Mouse (Mus musculus) heart, embryonic 12.5 days (tissue): ENCODE data around the gene Prkcg. TPM values are rescaled to one million over a fixed set of nuclear protein-coding genes. Genes with fewer than 3 reads are reported as not detected.
A peak's percentile ranks its signal among the peaks of the same experiment; 100 is the strongest.

Experiments used
- ATAC-seq: fragments of 200-750 bp; cut with Nextera tagmentation; 2 replicates; pipeline ENCODE4 v1.8.0; 2017; ENCODE audit warnings: moderate TSS enrichment, moderate library complexity; ENCODE audit not compliant: insufficient number of reproducible peaks, low FRiP score
- H3K27ac ChIP-seq: fragments of 300-500 bp; sonication (generic); 2 replicates; pipeline ENCODE4 v1.5.1; 2016; ENCODE audit warnings: mild to moderate bottlenecking, moderate library complexity; ENCODE audit not compliant: poor library complexity, severe bottlenecking
- H3K27me3 ChIP-seq: fragments of 300-500 bp; sonication (generic); replicated peaks from 2 replicates; pipeline ENCODE4 v1.6.1; 2016; ENCODE audit warnings: mild to moderate bottlenecking, moderate library complexity
- H3K36me3 ChIP-seq: fragments of 300-500 bp; sonication (generic); 2 replicates; pipeline ENCODE4 v1.6.1; 2016; ENCODE audit warnings: mild to moderate bottlenecking, moderate library complexity
- H3K4me1 ChIP-seq: fragments of 300-500 bp; sonication (generic); replicated peaks from 2 replicates; pipeline ENCODE4 v1.6.1; 2016; ENCODE audit warnings: mild to moderate bottlenecking
- H3K4me2 ChIP-seq: fragments of 300-500 bp; sonication (generic); 2 replicates; pipeline ENCODE4 v1.6.1; 2016; ENCODE audit warnings: mild to moderate bottlenecking, moderate library complexity
- H3K4me3 ChIP-seq: fragments of 300-500 bp; sonication (generic); 2 replicates; pipeline ENCODE4 v1.5.1; 2016; ENCODE audit warnings: mild to moderate bottlenecking
- H3K9ac ChIP-seq: fragments of 300-500 bp; sonication (generic); 2 replicates; pipeline ENCODE4 v1.6.1; 2016; ENCODE audit warnings: mild to moderate bottlenecking, moderate library complexity
- H3K9me3 ChIP-seq: fragments of 300-500 bp; sonication (generic); replicated peaks from 2 replicates; pipeline ENCODE4 v1.6.1; 2016; ENCODE audit warnings: mild to moderate bottlenecking, moderate library complexity
- WGBS: fragments of 180-500 bp; shearing (Covaris S2); methylation state at CpG from one replicate; pipeline ENCODE4 v1.1.7; 2016; 5-methylcytosine and 5-hydroxymethylcytosine counted together
- polyA plus RNA-seq: library from polyadenylated mRNA; unstranded; fragments of >200 nt; fragmentation: Nextera tagmentation; extraction: Ambion mirVana; gene quantifications from 2 replicates; pipeline ENCODE4 v1.2.1, GENCODE M21; 2016

Gene Prkcg
- polyA plus RNA-seq, result 0.14 and 0.19 TPM in 2 replicates

DNA sequence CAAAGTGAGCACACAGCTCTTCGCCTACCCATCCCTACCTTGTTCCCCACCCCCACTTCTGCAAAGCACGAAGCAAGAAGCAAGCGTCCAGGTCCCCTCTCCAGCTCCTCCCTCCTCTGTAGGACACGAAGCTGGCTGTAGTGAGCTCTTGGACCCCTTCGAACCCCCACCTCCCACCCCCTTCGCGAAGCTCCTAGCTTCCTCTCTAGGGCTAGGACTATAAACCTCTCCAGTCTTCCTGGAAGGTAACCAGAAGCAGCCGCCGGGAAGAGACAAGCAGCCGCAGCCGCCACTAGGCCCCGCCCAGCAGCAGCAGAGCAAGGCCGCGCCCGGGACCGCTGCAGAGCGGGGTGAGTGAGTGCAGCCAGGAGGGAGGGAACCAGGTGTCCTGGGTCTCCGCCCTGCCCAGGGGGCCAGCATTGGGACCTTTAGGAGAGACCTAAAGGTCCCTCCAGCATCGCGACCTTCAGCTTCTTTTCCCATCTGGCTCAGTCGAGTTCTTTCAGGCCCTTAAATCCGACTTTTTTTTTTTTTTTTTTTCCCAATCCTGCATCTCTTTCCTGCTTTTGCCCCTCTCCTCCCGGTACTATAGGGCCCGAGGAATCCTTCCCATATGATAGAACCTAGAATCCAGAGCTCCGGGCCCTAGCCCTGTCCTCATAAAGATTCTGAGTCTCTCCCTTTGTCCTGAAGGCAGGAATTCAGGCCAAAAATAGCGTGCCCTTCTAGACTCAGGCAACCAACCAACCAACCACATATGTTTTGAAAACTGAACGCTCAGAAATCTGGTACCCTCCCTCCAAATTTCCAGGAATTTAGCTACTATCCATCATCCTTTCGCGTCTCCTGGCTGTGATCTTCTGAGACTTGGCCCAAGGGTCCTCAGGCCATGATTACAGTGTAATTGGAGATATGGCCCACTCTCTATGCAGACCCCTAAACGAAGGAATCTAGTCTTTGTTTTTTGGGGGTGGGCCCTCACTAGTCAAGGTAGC, at the start of gene Prkcg, which contains the start of gene Myadm:
TSS of gene Prkcg (plus strand) at position 204 of the 995 bp plus-strand sequence.
TSS of gene Myadm (plus strand) at position 105 of the 995 bp plus-strand sequence.
- Histone ChIP-seq H3K4me1 (peaks cover 27% of the 10 kb centered on the region), H3K9me3 (no peaks in the 10 kb centered on the region), H3K4me2 (peak within 1 kb of the TSS; percentile 92), H3K4me3 (peak within 1 kb of the TSS; percentile 55), H3K27ac (peak within 1 kb of the TSS; percentile 96), H3K36me3 (peaks cover 9% of the 10 kb centered on the region), H3K27me3 (no peaks in the 10 kb centered on the region), H3K9ac (peak within 1 kb of the TSS; percentile 81)
- ATAC-seq, result peak; percentile 40; the same call in 1 of the 2 replicates
- 2% methylated on average over 30 of the region's 30 CpGs for WGBS

DNA sequence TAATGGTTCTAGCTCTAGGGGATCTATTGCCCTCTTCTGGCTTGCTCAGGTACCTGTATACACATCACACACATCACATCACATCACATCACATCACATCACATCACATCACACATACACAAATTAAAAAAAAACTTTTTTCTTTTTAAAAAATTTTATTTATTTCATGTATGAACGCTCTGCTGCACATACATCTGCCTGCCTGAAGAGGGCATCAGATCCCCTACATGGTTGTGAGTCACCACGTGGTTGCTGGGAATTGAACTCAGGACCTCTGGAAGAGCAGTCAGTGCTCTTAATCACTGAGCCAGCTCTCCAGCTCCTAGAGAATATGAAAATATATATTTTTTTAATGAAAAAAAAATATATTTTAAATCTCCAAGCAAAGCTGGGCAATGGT, 49.8 kb upstream of the Prkcg start:
- Histone ChIP-seq H3K27me3 (no peaks in the 10 kb centered on the region), H3K4me3 (no peak overlapping the region), H3K4me2 (no peak overlapping the region), H3K36me3 (no peaks in the 10 kb centered on the region), H3K9ac (no peak overlapping the region), H3K4me1 (no peaks in the 10 kb centered on the region), H3K9me3 (peaks cover 8% of the 10 kb centered on the region; the same call in 1 of the 2 replicates), H3K27ac (no peak overlapping the region)
- 75% methylated on average over 2 of the region's 2 CpGs for WGBS
- ATAC-seq, result no peak

DNA sequence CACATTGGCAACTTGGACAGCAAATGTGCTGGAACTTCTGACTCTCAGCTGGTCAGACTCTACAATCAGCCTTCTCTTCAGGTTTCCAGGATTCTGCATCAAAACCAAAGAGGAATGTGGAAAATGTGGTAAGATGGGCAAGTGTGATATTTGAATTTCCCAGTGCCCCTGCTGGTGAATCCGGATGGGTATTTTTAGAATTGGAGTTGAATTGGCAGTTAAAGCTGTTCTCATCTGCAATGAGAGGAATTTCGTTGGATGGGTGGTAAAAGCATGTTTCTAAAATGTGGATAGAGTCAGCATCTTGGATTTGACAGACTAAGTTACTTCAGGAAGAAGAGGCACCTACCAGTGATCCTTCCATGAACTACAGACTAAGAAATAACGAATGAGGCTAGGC, 28.3 kb upstream of the Prkcg start:
- no peak overlapping the region for H3K4me2 ChIP-seq
- H3K4me1 ChIP-seq, result peaks cover 8% of the 10 kb centered on the region; the same call in 1 of the 2 replicates
- no peak overlapping the region for H3K4me3 ChIP-seq
- no peak overlapping the region for H3K27ac ChIP-seq
- H3K9ac ChIP-seq, result no peak overlapping the region
- no peak for ATAC-seq
- 0 out of 2 replicates have a peak, but pooled peaks cover 4% of the 10 kb centered on the region for H3K27me3 ChIP-seq
- H3K36me3 ChIP-seq, result no peaks in the 10 kb centered on the region
- H3K9me3 ChIP-seq, result no peaks in the 10 kb centered on the region
- WGBS, result 70% methylated on average over 3 of the region's 3 CpGs

DNA sequence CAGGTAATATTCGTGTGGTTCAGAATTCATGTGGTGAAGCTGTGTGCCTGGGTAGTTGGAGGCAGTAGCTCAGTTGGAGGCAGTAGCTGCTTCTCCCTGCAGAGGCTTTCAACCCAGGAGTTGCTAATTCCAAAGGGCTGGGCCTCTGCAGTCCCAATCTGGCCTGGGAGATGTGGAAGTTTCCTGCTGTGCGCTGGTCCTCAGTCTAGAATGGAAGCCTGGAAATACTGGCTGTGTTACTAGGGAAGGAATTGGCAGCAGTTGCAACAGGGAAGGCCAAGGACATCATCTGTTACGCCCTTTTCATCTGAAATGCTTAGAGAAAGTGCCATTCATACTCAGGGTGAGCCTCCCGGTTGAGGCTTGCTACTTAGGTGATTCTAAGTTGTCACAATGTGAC, 27.5 kb upstream of the Prkcg start:
- no peak overlapping the region for H3K4me2 ChIP-seq
- WGBS, result 61% methylated on average over 4 of the region's 4 CpGs
- no peak for ATAC-seq
- H3K36me3 ChIP-seq, result no peaks in the 10 kb centered on the region
- H3K27me3 ChIP-seq, result 0 out of 2 replicates have a peak, but pooled peaks cover 4% of the 10 kb centered on the region
- no peak overlapping the region for H3K9ac ChIP-seq
- H3K4me1 ChIP-seq, result peaks cover 8% of the 10 kb centered on the region; the same call in 1 of the 2 replicates
- H3K27ac ChIP-seq, result no peak overlapping the region
- no peak overlapping the region for H3K4me3 ChIP-seq
- no peaks in the 10 kb centered on the region for H3K9me3 ChIP-seq

DNA sequence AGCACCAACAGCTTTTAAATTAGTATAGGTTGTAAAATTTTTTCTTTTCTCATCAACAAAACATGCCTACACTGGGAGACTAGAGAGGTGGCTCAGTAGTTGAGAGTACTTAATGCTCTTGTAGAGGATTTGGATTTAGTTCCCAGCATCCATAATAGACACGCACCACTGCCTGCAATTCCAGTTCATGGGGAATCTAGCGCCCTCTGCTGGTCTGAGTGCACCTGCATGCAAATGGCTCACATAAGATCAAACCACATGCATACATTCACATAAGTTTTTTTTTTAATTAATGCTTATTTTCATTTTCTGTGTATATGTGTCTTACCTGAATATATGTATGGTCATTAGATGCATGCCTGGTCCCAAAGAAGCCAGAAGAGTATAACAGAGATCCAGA, 26.2 kb upstream of the Prkcg start:
- H3K36me3 ChIP-seq, result no peaks in the 10 kb centered on the region
- H3K4me3 ChIP-seq, result no peak overlapping the region
- H3K4me2 ChIP-seq, result no peak overlapping the region
- H3K9ac ChIP-seq, result no peak overlapping the region
- no peak overlapping the region for H3K27ac ChIP-seq
- H3K27me3 ChIP-seq, result 0 out of 2 replicates have a peak, but pooled peaks cover 4% of the 10 kb centered on the region
- H3K4me1 ChIP-seq, result peaks cover 8% of the 10 kb centered on the region; the same call in 1 of the 2 replicates
- ATAC-seq, result no peak
- H3K9me3 ChIP-seq, result no peaks in the 10 kb centered on the region
- 30% methylated on average over 2 of the region's 2 CpGs for WGBS

DNA sequence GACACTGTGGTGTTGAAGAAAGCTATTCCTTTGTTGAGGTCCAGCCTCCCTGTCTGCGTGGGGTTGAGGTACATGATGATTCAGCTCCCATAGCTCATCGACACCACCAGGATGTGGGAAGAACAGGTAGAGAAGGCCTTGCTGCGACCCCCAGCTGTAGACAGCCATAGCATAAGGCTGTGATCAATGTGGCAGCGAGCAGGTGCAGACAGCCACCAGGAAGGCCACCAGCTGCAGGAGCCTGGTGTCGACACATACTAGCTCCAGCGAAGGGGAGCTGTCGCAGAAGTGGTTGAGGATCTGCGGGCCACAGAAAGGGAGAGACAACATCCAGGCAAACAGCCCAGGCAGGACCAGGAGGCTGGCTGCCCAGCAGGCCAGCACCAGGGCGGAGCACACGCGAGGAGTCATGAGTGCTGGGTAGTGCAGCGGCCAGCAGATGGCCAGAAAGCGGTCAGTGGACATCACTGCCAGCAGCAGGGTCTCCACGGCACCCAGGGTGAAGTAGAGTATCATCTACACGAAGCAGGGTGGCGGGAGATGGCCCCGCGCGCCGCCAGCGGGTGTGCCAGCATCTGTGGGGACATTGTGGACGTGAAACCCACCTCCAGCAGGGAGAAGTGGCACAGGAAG, 24.5 kb upstream of the Prkcg start:
- no peak for ATAC-seq
- H3K9ac ChIP-seq, result peak overlapping the region; percentile 43; the same call in 1 of the 2 replicates

DNA sequence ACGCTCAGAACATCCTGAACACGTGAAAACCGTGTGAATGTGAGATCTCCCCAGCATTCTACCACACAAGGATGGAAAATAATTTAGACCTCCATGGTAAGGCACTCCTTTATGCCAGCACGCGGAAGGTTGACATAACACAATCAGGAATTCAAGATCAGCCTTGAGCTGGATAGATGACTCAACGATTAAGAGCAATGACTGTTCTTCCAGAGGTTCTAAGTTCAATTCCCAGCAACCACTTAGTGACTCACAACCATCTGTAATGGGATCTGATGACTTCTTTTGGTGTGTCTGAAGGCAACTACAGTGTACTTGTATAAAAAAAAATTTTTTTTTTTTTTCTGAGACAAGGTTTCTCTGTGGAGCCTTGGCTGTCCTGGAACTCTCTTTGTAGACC, 23.7 kb upstream of the Prkcg start:
- Histone ChIP-seq H3K4me3 (peak overlapping the region; percentile 40; the same call in 1 of the 2 replicates), H3K9ac (peak overlapping the region; percentile 43; the same call in 1 of the 2 replicates), H3K4me1 (peaks cover 8% of the 10 kb centered on the region; the same call in 1 of the 2 replicates), H3K9me3 (no peaks in the 10 kb centered on the region), H3K4me2 (peak overlapping the region; percentile 78), H3K27ac (no peak overlapping the region), H3K27me3 (0 out of 2 replicates have a peak, but pooled peaks cover 4% of the 10 kb centered on the region), H3K36me3 (no peaks in the 10 kb centered on the region)
- ATAC-seq, result no peak
- WGBS, result 54% methylated on average over 6 of the region's 6 CpGs

More for the DNA sequence above, 24.5 kb upstream of the Prkcg start:
- Histone ChIP-seq H3K4me3 (peak overlapping the region; percentile 40), H3K4me1 (peaks cover 8% of the 10 kb centered on the region; the same call in 1 of the 2 replicates), H3K27ac (no peak overlapping the region), H3K36me3 (no peaks in the 10 kb centered on the region), H3K27me3 (0 out of 2 replicates have a peak, but pooled peaks cover 4% of the 10 kb centered on the region), H3K4me2 (peak overlapping the region; percentile 78), H3K9me3 (no peaks in the 10 kb centered on the region)
- WGBS, result 22% methylated on average over 22 of the region's 22 CpGs

DNA sequence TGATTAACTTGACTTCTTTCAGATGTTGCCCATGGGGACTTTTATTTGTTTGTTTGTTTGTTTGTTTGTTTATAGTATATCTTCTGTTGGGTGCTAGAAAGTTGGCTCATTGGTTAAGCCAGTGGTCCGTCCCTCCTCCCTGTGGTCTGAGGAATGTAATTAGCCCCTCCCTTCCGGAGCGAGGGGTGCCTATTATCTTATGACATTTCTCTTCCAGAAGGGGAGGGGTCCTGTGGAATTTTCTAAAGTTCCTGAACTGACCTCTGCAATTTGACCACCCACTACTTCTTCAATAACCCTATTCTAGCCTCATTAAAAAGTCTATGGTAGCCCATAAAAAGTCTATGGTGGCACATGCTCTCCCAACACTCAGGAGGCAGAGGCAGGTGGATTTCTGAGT, 21.7 kb upstream of the Prkcg start:
- H3K4me1 ChIP-seq, result peaks cover 8% of the 10 kb centered on the region; the same call in 1 of the 2 replicates
- no peak for ATAC-seq
- no peak overlapping the region for H3K4me2 ChIP-seq
- 0 out of 2 replicates have a peak, but pooled peaks cover 4% of the 10 kb centered on the region for H3K27me3 ChIP-seq
- no peak overlapping the region for H3K9ac ChIP-seq
- H3K27ac ChIP-seq, result no peak overlapping the region
- no peak overlapping the region for H3K4me3 ChIP-seq
- no peaks in the 10 kb centered on the region for H3K9me3 ChIP-seq
- H3K36me3 ChIP-seq, result no peaks in the 10 kb centered on the region
- WGBS, result 62% methylated on average over 3 of the region's 3 CpGs

DNA sequence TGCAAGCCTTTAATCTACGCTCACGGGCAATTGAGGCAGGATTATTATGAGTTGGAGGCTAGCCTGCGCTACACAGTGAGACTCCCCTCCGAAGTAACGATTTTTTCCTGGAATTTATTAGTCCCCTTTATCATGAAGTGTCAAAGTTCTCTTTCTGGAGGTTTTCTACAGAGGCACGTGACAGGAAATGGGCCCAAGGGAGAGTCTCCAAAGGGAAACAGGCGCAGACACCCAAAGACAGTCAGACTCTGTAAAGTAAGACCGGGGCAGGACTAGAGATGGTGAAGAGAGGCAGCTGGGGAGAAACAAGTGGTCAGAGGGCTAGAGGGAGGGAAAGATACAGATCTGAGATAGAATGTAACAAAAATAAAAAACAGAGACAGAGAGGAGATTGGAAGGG, 21.1 kb upstream of the Prkcg start:
- H3K9ac ChIP-seq, result no peak overlapping the region
- H3K4me3 ChIP-seq, result no peak overlapping the region
- no peaks in the 10 kb centered on the region for H3K36me3 ChIP-seq
- peaks cover 8% of the 10 kb centered on the region; the same call in 1 of the 2 replicates for H3K4me1 ChIP-seq
- WGBS, result 58% methylated on average over 8 of the region's 8 CpGs
- H3K4me2 ChIP-seq, result no peak overlapping the region
- 0 out of 2 replicates have a peak, but pooled peaks cover 4% of the 10 kb centered on the region for H3K27me3 ChIP-seq
- no peak for ATAC-seq
- H3K27ac ChIP-seq, result no peak overlapping the region
- no peaks in the 10 kb centered on the region for H3K9me3 ChIP-seq

DNA sequence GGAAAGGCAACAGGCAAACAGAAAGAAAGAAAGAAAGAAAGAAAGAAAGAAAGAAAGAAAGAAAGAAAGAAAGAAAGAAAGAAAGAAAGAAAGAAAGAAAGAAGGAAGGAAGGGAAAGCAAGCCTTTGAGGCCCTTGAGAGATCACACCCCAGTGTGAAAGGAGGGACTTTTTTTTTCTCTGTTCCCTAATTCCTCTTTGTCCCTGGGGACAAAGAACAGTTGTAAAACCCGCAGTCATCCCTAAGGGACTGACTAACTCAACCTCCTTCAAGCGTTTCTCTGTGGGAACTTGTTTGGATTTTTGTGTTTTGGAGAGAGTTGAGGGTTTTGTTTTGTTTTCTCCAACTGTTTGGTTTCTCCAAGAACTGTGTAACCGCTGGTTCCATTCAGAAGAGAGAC, 20.7 kb upstream of the Prkcg start:
- H3K4me3 ChIP-seq, result no peak overlapping the region
- no peak for ATAC-seq
- H3K4me1 ChIP-seq, result peaks cover 8% of the 10 kb centered on the region; the same call in 1 of the 2 replicates
- no peak overlapping the region for H3K27ac ChIP-seq
- H3K4me2 ChIP-seq, result no peak overlapping the region
- no peaks in the 10 kb centered on the region for H3K9me3 ChIP-seq
- 0 out of 2 replicates have a peak, but pooled peaks cover 4% of the 10 kb centered on the region for H3K27me3 ChIP-seq
- H3K9ac ChIP-seq, result no peak overlapping the region
- no peaks in the 10 kb centered on the region for H3K36me3 ChIP-seq
- WGBS, result 37% methylated on average over 3 of the region's 3 CpGs
